Mouse (Mus musculus) cortical plate, adult 2 months (tissue): ENCODE measurements around the gene Oxnad1. TPM values are rescaled to one million over a fixed set of nuclear protein-coding genes. Genes with fewer than 3 reads are reported as not detected.

Source experiments
- H3K27ac ChIP-seq: fragments of 200-500 bp; 2 replicates; pipeline ENCODE4 v1.5.1; 2012; ENCODE audit warnings: low read length, control low read depth, inconsistent platforms; ENCODE audit not compliant: insufficient read depth
- H3K4me1 ChIP-seq: fragments of 200-500 bp; 2 replicates; pipeline ENCODE4 v1.6.1; 2011; ENCODE audit warnings: low read length; ENCODE audit not compliant: control insufficient read depth, insufficient read depth
- H3K4me3 ChIP-seq: fragments of 200-500 bp; 2 replicates; pipeline ENCODE4 v1.5.1; 2011; ENCODE audit warnings: mild to moderate bottlenecking, low read length, control low read depth; ENCODE audit not compliant: insufficient read depth
- CTCF ChIP-seq: fragments of 200-500 bp; IDR thresholded peaks from 2 replicates; pipeline ENCODE4 v1.5.1; 2011; ENCODE audit warnings: mild to moderate bottlenecking, control low read depth, low read length; ENCODE audit not compliant: insufficient read depth; ENCODE audit errors: extremely low read depth
- POLR2A ChIP-seq: fragments of 200-500 bp; IDR thresholded peaks from 2 replicates; pipeline ENCODE4 v1.6.1; 2011; ENCODE audit warnings: mild to moderate bottlenecking, low read length, control low read depth; ENCODE audit not compliant: insufficient read depth; ENCODE audit errors: extremely low read depth
- polyA plus RNA-seq: library from polyadenylated mRNA; depleted of rRNA; stranded (reverse); fragments of >200 nt; gene quantifications from 2 replicates; pipeline ENCODE4 v1.2.3, GENCODE M21; 2012; rRNA removed

Gene Oxnad1
- 20.5 and 21.1 TPM in 2 replicates for polyA plus RNA-seq

DNA sequence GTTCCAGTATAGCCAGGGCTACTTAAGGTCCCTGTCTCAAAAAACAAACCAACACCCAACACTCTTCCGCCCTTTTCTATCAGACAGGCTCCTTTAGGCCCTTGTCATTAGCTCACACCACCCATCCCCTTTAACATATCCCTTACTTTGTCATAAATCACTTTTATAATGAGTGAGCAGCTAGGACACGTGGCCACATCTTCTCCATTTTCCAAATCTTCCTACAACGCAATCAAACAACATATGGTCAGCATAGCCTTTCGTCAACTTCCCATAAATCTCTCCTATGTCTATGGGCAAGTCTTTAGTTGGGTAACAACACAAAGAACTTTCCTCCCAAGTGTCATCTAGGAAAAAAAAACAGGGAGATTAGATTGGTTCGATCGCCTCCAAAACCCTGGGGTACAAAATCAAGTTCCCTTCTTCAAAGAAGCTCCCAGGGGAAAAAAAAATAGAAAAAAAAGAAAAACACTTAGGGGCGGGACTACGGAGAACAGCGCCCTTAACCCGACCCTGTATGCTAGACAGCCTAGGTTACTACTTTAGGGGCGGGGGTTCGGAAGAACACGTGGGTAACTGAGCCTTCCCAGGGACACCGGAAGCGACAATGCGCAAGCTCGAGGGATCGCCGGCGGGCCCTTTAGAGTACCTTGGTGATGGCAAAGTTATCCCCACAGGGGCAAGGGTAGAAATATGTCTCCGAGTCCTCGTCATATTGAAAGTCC is at the start of gene Oxnad1:
Oxnad1 (plus strand) TSS at position 614 of the 725 bp plus-strand sequence.
- TF ChIP-seq CTCF, result no peak
- no peak for TF ChIP-seq POLR2A
- peak within 1 kb of the TSS; percentile 53 for H3K27ac ChIP-seq
- H3K4me1 ChIP-seq, result peaks cover 3% of the 10 kb centered on the region; the same call in 1 of the 2 replicates
- H3K4me3 ChIP-seq, result peak within 1 kb of the TSS; percentile 48

DNA sequence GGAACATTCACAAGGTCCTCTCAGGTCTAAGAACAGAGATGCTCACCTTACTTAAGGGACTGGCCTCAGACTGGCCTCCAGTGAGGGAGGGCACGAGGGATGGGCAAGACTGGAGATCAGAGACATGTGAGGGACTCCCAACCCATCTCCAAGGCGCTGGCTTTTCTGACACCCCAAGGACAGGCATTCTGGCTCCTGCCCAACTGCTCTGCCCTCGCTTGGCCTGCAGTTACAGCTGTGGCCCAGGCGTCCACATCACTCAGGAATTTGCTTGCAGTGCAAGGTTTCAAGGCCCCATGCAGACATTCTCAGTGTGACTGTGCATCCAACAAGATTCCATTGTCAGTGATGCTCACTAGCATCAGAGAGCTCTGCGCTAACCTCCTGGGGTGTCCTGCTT is 48.7 kb upstream of the Oxnad1 start:
- TF ChIP-seq CTCF (no peak), POLR2A (no peak)
- Histone ChIP-seq H3K27ac (no peak overlapping the region), H3K4me1 (no peaks in the 10 kb centered on the region), H3K4me3 (no peak overlapping the region)

DNA sequence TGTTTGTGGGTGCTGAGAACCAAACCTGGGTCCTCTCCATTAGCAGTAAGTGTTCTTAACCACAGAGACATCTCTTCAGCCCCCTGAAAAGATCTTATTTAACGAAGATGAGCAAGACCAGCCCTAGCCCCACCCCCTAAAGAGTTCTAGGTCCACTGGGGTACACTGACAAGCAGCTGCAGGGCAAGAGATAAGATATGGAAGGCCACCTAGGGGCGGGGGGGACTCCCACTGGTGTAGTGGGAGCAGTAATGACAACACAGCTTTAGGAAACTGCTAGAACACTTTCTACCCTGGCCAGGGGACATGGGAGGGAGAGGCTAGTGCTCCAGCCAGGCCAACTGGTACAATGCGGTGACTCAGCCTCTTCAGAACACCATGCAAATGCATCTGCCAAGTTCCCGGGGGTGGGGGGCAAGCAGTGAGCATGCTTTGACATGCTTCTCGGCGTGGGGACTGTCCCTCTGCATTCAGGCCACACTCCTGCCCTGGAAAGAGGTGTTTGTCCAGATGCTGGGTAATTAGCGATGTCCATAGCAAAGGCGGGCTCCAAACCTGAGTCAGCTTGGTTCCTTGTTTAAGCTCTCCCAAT is 47.4 kb upstream of the Oxnad1 start:
- Histone ChIP-seq H3K4me1 (no peaks in the 10 kb centered on the region), H3K4me3 (no peak overlapping the region), H3K27ac (no peak overlapping the region)
- no peak for TF ChIP-seq POLR2A
- TF ChIP-seq CTCF, result no peak

DNA sequence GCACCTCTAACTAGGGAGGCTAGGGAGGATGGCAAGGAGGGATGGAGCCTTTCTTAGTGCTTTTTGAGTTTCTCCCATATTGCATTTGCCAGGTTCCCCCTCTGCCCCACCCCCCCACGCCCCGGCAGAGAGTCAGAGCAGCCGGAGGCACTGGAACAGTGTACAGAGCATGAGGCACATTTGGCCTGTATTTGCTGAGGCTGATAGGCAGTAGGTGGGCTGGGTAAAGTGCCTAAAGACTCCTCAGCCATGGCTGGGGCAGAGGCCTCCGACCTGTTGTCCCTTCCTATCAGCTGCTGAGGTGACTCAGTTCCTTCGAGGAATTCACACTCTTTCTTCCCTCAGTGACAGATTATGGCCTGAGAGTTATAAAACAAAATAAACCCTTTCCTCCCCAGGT is 43.1 kb upstream of the Oxnad1 start:
- H3K27ac ChIP-seq, result no peak overlapping the region
- no peak overlapping the region for H3K4me3 ChIP-seq
- TF ChIP-seq CTCF, result no peak
- TF ChIP-seq POLR2A, result no peak
- no peaks in the 10 kb centered on the region for H3K4me1 ChIP-seq

DNA sequence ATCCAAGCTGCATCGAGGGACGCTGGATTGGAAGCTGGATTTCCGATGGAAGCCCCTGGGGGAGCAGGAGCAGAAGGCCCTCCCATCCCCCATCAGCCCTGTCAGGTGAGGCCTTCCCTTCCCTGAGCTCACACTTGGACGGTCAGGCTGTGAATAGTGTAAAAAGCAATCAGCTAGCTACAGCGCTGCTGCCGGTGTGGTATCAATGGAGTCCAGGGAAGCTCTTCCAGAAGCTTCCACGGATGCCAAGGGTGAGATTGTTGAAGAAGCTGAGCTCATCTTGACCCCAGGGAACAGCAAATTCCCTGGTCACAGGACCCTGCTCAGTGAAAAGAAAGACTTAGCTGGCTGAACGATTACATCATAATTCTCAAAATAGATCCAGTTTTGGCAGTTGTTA is 38.8 kb upstream of the Oxnad1 start:
- Histone ChIP-seq H3K4me1 (no peaks in the 10 kb centered on the region), H3K4me3 (no peak overlapping the region), H3K27ac (no peak overlapping the region)
- TF ChIP-seq CTCF, result no peak

DNA sequence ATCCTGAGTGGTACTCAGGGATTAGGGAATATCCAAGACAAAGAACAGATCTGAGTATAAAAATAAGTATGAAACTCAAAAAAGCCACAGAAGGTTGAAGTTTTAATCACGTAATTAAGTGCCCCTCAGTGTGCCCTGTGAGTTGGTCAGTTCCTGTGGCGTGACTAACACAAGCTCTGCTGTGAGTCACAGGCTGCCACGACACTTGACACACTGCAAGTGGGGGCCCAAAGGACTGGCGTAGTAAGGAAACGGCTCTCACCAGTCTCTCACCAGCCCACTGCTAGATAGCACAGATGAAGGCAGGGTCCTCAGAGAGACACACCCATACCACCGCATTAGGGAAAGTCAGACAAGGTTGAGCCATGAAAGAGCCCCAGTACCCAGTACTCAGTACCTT is 35.0 kb upstream of the Oxnad1 start:
- TF ChIP-seq POLR2A (no peak), CTCF (no peak)
- H3K4me1 ChIP-seq, result no peaks in the 10 kb centered on the region
- no peak overlapping the region for H3K27ac ChIP-seq
- no peak overlapping the region for H3K4me3 ChIP-seq

DNA sequence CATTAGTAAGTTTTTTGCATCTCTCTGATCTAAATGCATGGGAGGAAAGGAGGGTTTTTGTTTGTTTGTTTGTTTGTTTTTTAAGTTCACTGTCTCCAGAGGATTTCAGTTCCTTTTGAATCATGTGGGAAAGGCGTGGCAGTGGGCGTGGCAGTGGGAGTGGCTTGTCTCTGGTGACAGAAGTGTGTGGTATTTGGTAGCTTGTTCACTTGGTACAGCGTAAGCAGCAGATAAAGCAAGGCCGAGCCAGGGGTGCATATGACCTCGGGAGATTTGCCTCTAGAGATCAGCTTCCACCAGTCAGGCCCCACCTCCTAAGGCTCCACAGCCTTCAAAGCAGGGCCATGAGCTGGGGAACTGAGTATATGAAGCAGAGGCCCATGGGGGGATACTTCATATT is 31.3 kb upstream of the Oxnad1 start:
- Histone ChIP-seq H3K4me3 (no peak overlapping the region), H3K27ac (no peak overlapping the region), H3K4me1 (no peaks in the 10 kb centered on the region)
- TF ChIP-seq CTCF (no peak), POLR2A (no peak)

DNA sequence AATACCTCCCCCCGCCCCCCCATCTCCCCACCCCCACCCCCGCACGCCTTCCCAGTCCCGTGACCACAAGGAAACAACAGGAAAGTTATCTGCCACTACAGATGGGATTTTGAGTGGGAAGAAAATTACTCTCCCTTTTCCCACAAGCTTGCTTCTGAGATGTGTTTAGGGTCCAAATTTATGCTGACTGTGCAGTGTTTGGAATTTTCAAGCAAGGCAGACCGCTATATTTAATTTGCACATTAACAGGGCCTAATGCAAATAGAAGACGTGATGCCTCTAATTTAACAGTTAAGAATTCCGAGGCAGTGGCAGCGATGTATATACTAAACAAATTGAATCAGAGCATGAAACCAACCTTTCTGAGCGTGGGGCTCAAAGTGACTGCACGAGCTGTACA is 30.4 kb upstream of the Oxnad1 start:
- H3K4me3 ChIP-seq, result no peak overlapping the region
- H3K4me1 ChIP-seq, result no peaks in the 10 kb centered on the region
- TF ChIP-seq CTCF (no peak), POLR2A (no peak)
- H3K27ac ChIP-seq, result no peak overlapping the region

DNA sequence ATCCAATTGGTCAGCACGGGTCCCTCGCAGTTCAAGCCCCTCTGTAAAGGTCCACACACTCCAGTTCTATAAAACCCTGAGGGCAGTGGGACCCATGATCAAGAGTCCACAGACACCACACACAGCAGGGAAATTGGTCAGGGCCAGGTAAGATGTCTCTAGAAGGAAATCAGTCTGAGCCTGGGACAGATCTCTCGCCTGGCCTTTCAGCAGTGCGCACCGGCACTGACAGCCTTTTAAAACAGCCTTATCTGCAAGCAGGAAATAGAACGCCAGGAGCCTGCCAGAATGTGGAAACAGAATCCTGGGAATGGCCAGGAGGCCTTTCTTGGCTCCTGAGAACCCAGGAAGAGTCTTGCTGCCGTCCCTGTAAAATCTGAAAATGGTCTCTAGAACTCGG is 29.4 kb upstream of the Oxnad1 start:
- Histone ChIP-seq H3K27ac (no peak overlapping the region), H3K4me3 (no peak overlapping the region), H3K4me1 (no peaks in the 10 kb centered on the region)
- TF ChIP-seq CTCF, result no peak
- no peak for TF ChIP-seq POLR2A

DNA sequence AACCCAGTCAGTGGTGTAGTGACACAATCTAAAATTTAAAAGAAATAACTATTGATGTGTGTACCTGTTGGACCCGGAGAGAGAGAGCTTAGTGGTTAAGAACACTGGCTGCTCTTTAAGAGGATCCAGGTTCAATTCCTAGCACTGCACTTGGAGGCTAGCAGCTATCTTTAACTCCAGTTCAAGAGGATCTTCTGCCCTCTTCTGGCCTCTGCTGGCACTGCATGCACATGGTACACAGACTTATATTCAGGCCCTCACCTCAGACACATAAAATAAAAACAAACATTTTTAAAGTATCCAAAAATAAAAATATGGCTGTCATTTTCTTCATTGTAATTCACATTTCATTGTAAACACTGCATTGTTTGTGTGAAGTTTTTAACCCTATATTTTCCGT is 28.5 kb upstream of the Oxnad1 start:
- H3K27ac ChIP-seq, result no peak overlapping the region
- H3K4me3 ChIP-seq, result no peak overlapping the region
- TF ChIP-seq CTCF (0 out of 2 replicates have a peak, but pooled peaks have one; percentile 10), POLR2A (no peak)
- no peaks in the 10 kb centered on the region for H3K4me1 ChIP-seq

DNA sequence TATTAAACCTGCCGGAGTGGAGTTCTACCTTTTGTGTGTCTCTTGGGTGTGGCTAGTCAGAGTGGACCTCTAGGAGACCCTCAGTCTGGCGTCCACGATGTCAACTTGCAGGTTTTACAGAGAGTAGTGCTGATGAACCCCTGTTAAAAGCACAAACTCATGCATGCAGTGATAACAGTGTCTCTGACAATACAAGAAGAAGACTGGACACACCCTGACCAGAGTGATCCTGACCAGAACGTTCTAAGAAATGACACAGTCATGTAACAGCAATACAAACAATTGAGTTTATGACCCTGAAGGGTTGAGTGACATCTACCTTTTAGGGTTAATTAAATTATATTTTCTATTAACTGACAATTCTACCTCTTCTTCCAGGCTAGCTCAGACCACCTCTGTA is 27.5 kb upstream of the Oxnad1 start:
- no peak overlapping the region for H3K4me3 ChIP-seq
- H3K27ac ChIP-seq, result no peak overlapping the region
- H3K4me1 ChIP-seq, result no peaks in the 10 kb centered on the region
- no peak for TF ChIP-seq CTCF
- TF ChIP-seq POLR2A, result no peak
